Mouse (Mus musculus): ENCODE results near the gene Ano8.
"Not testable (repeated sequence)": the region's sequence is repeated elsewhere in the genome, so short reads cannot be mapped to it uniquely, and the experiment has no call there.

The Ano8 gene

GRCm38 (mm10) chr8:71441404-71441803, 44.4 kb downstream of the Ano8 start:
- DNase-seq (ENCODE audit: low read depth): peak; percentile 80

DNA sequence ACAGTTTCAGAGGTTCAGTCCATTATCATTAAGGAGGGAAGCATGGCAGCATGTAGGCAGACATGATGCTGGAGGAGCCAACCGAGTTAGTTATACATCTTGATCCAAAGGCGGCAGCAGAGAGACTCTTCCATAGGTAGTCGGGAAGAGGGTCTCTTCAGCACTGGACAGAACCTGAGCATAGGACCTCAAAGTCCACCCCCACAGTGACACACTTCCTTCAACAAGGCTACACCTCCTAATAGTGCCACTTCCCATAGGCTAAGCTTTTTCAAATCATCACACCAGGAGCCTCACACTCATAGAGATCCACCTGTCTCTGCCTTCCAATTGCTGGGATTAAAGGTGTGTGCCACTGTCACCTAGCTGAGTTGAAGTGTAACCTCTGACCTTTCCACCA, 48.7 kb downstream of the Ano8 start:
- DNase-seq (ENCODE audit: low read depth): no peak

- not testable (repeated sequence) for DNase-seq (ENCODE audit: low read depth)
Measured at GRCm38 (mm10) chr8:71432935-71433334, 52.8 kb downstream of the Ano8 start.
